Mouse (Mus musculus): ENCODE results near the gene Myzap. TPM values are rescaled to one million over a fixed set of nuclear protein-coding genes. Genes with fewer than 3 reads are reported as not detected.

Myzap gene
- polyA plus RNA-seq, 1 experiment from 2014 or later: 4.3 TPM

DNA sequence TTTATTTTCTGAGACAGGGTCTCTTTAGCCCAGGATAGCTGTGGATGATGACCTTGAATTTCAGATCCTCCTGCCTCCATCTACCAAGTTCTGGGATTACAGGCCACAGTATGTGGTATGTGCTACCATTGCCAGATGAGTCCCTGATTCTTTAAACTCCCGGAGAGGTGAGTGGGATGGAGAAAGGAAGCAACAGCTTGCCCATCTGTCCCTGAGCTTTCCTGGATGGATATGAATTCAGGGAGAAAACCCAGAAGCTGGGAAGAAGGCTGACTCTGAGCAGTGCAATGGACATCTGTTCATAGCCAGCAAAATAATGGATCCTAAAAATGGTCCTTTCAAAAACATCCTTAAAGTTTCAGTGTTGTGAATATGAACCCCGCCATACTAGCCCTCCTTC, 57.1 kb downstream of the Myzap start:
- H3K9ac ChIP-seq (replicated peaks): no peak overlapping the region
- no peak overlapping the region for H3K4me2 ChIP-seq (replicated peaks)
- no peaks in the 10 kb centered on the region for H3K27me3 ChIP-seq
- no peaks in the 10 kb centered on the region for H3K9me3 ChIP-seq
- WGBS: 93% methylated on average over 2 of the region's 2 CpGs
- H3K4me1 ChIP-seq: no peaks in the 10 kb centered on the region
- no peaks in the 10 kb centered on the region for H3K36me3 ChIP-seq
- no peak overlapping the region for H3K27ac ChIP-seq (replicated peaks)
- ATAC-seq (ENCODE audit: low FRiP score, low read depth): no peak
- H3K4me3 ChIP-seq: no peak overlapping the region

DNA sequence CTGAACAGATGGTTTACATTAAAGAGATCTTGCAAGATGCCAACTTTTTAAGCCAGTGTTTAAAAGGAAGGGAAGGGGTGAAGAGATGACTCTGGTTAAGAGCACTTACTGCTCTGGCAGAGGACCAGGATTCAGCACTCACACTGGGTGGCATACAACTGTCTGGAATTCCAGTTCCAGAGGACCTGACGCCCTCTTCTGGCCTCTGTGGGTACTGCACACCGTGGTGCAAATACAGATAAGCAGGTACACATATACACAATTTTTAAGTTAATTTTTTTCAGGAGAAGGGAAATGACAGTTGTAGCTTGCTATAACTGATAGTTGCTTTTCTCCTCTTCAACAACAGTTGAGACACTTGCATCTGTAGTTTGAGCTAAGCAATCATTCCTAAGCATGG, 62.2 kb downstream of the Myzap start:
- Histone ChIP-seq H3K27me3 (no peaks in the 10 kb centered on the region), H3K27ac (replicated peaks) (no peak overlapping the region), H3K36me3 (no peaks in the 10 kb centered on the region), H3K9ac (replicated peaks) (no peak overlapping the region), H3K4me3 (no peak overlapping the region), H3K4me1 (no peaks in the 10 kb centered on the region), H3K9me3 (no peaks in the 10 kb centered on the region), H3K4me2 (replicated peaks) (no peak overlapping the region)
- no peak for ATAC-seq (ENCODE audit: low FRiP score, low read depth)
- 65% methylated on average over 2 of the region's 2 CpGs for WGBS

DNA sequence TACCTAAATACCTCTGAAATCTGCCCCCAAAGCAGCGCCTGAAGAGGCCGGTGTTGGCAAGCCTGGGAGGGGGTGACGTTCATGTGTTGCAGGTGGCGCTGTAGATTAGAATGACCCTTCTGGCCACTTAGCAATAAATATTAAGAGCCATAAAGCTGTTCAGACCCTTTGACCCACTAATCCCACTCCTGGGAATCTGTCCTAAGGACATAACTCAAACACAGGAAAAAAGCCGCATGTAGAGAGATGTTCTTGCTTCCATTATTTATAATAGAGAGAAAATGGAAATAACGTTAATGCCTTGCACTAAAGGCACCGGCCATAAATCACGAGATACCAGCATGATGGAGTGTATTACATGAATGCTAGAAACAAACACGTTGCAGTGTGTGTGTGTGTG, 64.7 kb downstream of the Myzap start:
- WGBS: 77% methylated on average over 9 of the region's 9 CpGs
- no peak for ATAC-seq (ENCODE audit: low FRiP score, low read depth)
- Histone ChIP-seq H3K4me3 (no peak overlapping the region), H3K9me3 (no peaks in the 10 kb centered on the region), H3K36me3 (no peaks in the 10 kb centered on the region), H3K4me2 (replicated peaks) (no peak overlapping the region), H3K9ac (replicated peaks) (no peak overlapping the region), H3K4me1 (no peaks in the 10 kb centered on the region), H3K27ac (replicated peaks) (no peak overlapping the region), H3K27me3 (no peaks in the 10 kb centered on the region)

DNA sequence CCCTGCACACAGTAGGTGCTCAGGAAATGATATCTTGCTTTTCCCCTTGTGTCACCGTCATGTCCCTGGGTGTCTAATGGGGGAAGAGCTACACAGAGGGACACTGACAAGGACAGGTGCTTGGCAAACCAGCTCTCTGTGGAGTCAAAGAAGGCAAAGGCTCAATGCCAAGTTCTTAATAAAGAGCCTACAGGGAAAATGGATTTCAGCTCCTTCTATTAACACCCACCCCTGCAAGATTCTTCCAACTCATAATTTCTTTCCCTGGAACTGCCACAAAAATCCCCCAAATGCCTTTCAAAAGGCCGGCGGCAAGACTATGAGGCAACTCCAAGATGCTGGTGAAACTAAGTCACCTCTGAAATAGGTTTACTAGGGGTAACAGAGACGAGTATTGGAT, 68.3 kb downstream of the Myzap start:
- WGBS: 95% methylated on average over 4 of the region's 4 CpGs
- H3K27ac ChIP-seq (replicated peaks): no peak overlapping the region
- ATAC-seq (ENCODE audit: low FRiP score, low read depth): no peak
- no peaks in the 10 kb centered on the region for H3K4me1 ChIP-seq
- H3K9me3 ChIP-seq: no peaks in the 10 kb centered on the region
- H3K9ac ChIP-seq (replicated peaks): no peak overlapping the region
- no peak overlapping the region for H3K4me3 ChIP-seq
- H3K27me3 ChIP-seq: no peaks in the 10 kb centered on the region
- H3K4me2 ChIP-seq (replicated peaks): no peak overlapping the region
- no peaks in the 10 kb centered on the region for H3K36me3 ChIP-seq

DNA sequence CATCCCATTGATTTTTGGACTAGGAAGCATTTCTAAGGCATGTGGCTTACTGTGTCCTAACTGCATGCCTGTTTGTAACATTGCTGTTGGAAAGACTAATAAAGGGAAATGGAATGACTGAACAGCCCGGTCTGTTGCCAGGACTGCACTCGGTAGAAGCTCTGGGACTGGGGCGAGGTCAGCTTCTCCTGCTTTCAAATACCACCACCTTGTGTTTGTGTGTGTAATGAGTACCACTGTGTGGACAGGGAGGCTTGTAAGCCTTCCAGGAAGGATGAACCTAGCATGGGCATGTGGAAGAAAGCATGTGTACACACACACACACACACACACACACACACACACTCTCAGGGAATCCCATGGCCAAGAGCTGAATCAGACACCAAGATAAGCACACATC, 72.3 kb downstream of the Myzap start:
- 81% methylated on average over 3 of the region's 3 CpGs for WGBS
- Histone ChIP-seq H3K4me1 (no peaks in the 10 kb centered on the region), H3K27me3 (no peaks in the 10 kb centered on the region), H3K4me3 (no peak overlapping the region), H3K9me3 (no peaks in the 10 kb centered on the region), H3K4me2 (replicated peaks) (no peak overlapping the region), H3K27ac (replicated peaks) (no peak overlapping the region), H3K9ac (replicated peaks) (no peak overlapping the region), H3K36me3 (no peaks in the 10 kb centered on the region)
- no peak for ATAC-seq (ENCODE audit: low FRiP score, low read depth)

DNA sequence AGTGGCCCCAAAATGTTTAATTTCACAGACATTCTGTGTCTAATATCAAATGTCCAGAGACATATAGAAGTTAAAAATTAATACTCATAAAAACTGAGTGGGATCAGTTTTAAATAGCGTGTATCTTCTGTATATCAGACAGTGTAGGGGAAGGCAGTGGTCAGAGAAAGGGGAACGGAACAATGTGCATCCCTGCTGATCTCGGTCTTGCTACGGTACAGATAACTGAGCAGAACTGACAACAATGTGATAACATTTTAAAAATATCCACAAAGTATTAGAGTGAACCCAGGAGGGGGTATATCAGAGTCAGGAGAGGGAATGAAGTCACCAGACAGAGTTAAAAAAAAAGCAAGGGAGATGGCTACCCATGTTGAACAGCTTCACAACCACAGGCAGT, 74.7 kb downstream of the Myzap start:
- H3K4me1 ChIP-seq: no peaks in the 10 kb centered on the region
- ATAC-seq (ENCODE audit: low FRiP score, low read depth): no peak
- no peak overlapping the region for H3K4me2 ChIP-seq (replicated peaks)
- no peak overlapping the region for H3K27ac ChIP-seq (replicated peaks)
- no peaks in the 10 kb centered on the region for H3K36me3 ChIP-seq
- 85% methylated on average over 4 of the region's 4 CpGs for WGBS
- H3K9me3 ChIP-seq: no peaks in the 10 kb centered on the region
- no peak overlapping the region for H3K4me3 ChIP-seq
- no peak overlapping the region for H3K9ac ChIP-seq (replicated peaks)
- no peaks in the 10 kb centered on the region for H3K27me3 ChIP-seq

GRCm38 (mm10) chr9:71515862-71516261, 76.3 kb downstream of the Myzap start:
- H3K4me2 ChIP-seq (replicated peaks): no peak overlapping the region
- WGBS: 85% methylated on average over 4 of the region's 4 CpGs
- H3K27me3 ChIP-seq: no peaks in the 10 kb centered on the region
- no peaks in the 10 kb centered on the region for H3K36me3 ChIP-seq
- no peaks in the 10 kb centered on the region for H3K9me3 ChIP-seq
- no peak overlapping the region for H3K9ac ChIP-seq (replicated peaks)
- H3K4me1 ChIP-seq: no peaks in the 10 kb centered on the region
- no peak overlapping the region for H3K4me3 ChIP-seq
- no peak for ATAC-seq (ENCODE audit: low FRiP score, low read depth)
- H3K27ac ChIP-seq (replicated peaks): no peak overlapping the region

- 86% methylated on average over 4 of the region's 4 CpGs for WGBS
- H3K36me3 ChIP-seq: no peaks in the 10 kb centered on the region
- H3K27me3 ChIP-seq: no peaks in the 10 kb centered on the region
- ATAC-seq (ENCODE audit: low FRiP score, low read depth): no peak
- no peak overlapping the region for H3K9ac ChIP-seq (replicated peaks)
- no peak overlapping the region for H3K4me3 ChIP-seq
- no peak overlapping the region for H3K27ac ChIP-seq (replicated peaks)
- no peaks in the 10 kb centered on the region for H3K4me1 ChIP-seq
- H3K9me3 ChIP-seq: no peaks in the 10 kb centered on the region
- H3K4me2 ChIP-seq (replicated peaks): no peak overlapping the region
Observed at GRCm38 (mm10) chr9:71513566-71513965, 78.6 kb downstream of the Myzap start.

GRCm38 (mm10) chr9:71512899-71513298, 79.3 kb downstream of the Myzap start:
- WGBS: 89% methylated on average over 10 of the region's 10 CpGs
- H3K4me3 ChIP-seq: no peak overlapping the region
- H3K4me2 ChIP-seq (replicated peaks): no peak overlapping the region
- no peak overlapping the region for H3K27ac ChIP-seq (replicated peaks)
- H3K4me1 ChIP-seq: no peaks in the 10 kb centered on the region
- no peaks in the 10 kb centered on the region for H3K9me3 ChIP-seq
- ATAC-seq (ENCODE audit: low FRiP score, low read depth): no peak
- H3K27me3 ChIP-seq: no peaks in the 10 kb centered on the region
- no peak overlapping the region for H3K9ac ChIP-seq (replicated peaks)
- no peaks in the 10 kb centered on the region for H3K36me3 ChIP-seq

DNA sequence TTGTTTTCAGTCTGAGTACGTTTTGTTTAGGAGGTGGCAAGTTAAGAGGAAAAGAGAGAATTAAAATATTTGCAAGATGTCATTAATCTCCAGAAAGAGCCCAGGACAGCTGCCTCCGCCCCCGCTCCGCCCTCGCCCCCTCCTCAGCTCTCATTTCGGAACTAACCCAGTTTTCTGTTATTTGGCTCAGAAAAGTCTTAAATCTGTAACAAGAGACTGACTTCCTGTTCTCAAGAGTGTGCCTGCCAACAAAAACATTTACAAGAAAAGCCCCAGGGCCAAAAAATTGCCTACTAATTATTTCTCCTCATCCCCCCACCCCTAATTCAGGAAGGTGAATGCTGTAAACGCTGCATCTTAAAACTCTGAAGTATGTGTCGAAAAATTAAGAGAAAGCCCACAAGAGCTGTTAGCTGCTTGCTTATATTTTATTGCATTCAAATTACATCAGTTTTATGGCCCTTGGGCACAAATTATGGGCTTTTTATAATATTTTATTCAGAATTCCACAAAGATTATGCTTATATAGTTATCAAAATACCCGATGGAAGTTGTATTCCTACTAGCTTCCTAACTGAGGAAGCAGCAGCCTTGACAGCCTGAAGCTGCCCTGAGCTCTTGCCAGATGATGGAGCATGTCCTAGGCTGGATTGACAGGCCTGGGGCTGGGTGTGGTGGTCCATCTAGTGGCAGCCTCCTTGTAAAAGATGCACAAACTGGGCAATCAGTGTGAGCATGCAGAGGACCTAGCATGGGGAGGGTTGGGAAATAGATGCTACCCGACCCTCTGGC, 93.6 kb downstream of the Myzap start:
- Histone ChIP-seq H3K4me1 (peaks cover 5% of the 10 kb centered on the region; the same call in 1 of the 2 replicates), H3K36me3 (no peaks in the 10 kb centered on the region), H3K27me3 (no peaks in the 10 kb centered on the region), H3K27ac (replicated peaks) (no peak overlapping the region), H3K9ac (replicated peaks) (no peak overlapping the region), H3K9me3 (no peaks in the 10 kb centered on the region), H3K4me3 (no peak overlapping the region), H3K4me2 (replicated peaks) (no peak overlapping the region)
- WGBS: 75% methylated on average over 10 of the region's 10 CpGs
- ATAC-seq (ENCODE audit: low FRiP score, low read depth): no peak

DNA sequence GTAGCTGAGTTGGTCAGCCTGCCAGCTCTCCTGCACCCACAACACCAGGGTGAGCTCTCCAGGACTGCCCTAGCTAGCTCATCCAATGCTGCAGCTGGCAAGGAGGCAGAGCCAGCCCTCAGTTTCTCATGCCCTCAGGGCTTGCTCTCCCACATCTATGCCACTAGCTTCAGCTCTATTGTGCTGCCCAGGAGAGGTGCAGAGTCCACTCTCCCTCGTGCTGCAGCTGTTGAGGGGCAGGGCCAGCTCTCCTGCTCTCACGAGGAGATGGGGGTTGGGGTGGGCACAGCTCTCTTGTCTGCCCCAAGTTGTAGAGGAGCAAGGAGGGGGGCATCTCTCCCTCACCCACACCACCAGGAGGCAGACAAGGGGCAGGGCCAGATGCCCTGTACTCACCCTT, 95.5 kb downstream of the Myzap start:
- no peak for ATAC-seq (ENCODE audit: low FRiP score, low read depth)
- Histone ChIP-seq H3K4me3 (no peak overlapping the region), H3K4me1 (0 out of 2 replicates have a peak, but pooled peaks cover 3% of the 10 kb centered on the region), H3K27me3 (no peaks in the 10 kb centered on the region), H3K9me3 (no peaks in the 10 kb centered on the region), H3K36me3 (no peaks in the 10 kb centered on the region), H3K27ac (replicated peaks) (no peak overlapping the region), H3K4me2 (replicated peaks) (no peak overlapping the region), H3K9ac (replicated peaks) (no peak overlapping the region)
- 50% methylated on average over 2 of the region's 2 CpGs for WGBS

DNA sequence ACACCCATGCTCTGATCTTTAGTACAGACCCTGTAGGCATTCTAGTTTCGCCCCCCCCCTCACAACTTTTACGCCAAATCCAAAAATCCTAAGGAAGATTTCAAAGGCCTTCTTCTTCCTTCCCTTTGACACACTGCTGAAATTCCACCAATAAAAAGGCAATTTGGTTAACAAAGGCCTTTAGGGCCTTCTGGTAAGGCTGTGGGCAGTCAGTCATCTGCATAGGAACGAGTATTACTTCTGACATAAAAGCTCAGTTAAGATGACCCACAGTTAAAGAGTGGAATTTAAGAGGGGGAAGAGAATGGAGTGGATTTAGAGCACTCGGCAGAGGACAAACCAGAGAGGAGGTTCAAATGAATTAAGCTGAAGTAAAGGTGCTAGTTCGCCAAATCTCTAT, 98.4 kb downstream of the Myzap start:
- no peak overlapping the region for H3K4me3 ChIP-seq
- 0 out of 2 replicates have a peak, but pooled peaks cover 3% of the 10 kb centered on the region for H3K4me1 ChIP-seq
- peaks cover 9% of the 10 kb centered on the region; the same call in 1 of the 2 replicates for H3K27me3 ChIP-seq
- H3K27ac ChIP-seq (replicated peaks): no peak overlapping the region
- H3K4me2 ChIP-seq (replicated peaks): no peak overlapping the region
- ATAC-seq (ENCODE audit: low FRiP score, low read depth): no peak
- no peak overlapping the region for H3K9ac ChIP-seq (replicated peaks)
- no peaks in the 10 kb centered on the region for H3K36me3 ChIP-seq
- no peaks in the 10 kb centered on the region for H3K9me3 ChIP-seq
- WGBS: 51% methylated on average over 5 of the region's 5 CpGs
